Mouse (Mus musculus) left cerebral cortex, postnatal 36 days (tissue): ENCODE measurements at regions not wholly inside any gene's neighbourhood (a gene's known extent, or its start where the extent isn't known, plus 50 kb on each side); places are given as distances from the start of the nearest gene placed in this dataset. TPM values are rescaled to one million over a fixed set of nuclear protein-coding genes. Genes with fewer than 3 reads are reported as not detected.

ENCODE experiments used
- DNase-seq, 2 experiments: peaks; one replicate each; pipeline ENCODE4 v3.0.0; 2021 to 2022; ENCODE audit warnings: low spot score in 2 of 2, mixed read lengths in 1 of 2
- intact Hi-C: fragments of 180-260 bp; cut with DNase I; formaldehyde crosslinking; loops from one replicate; pipeline ENCODE4 v1.15.1; 2025
- microRNA-seq: library from miRNA; unstranded; fragments of <30 nt; microRNA quantifications from one replicate; pipeline ENCODE4 v1.2.0, GENCODE M21; 2022

DNA sequence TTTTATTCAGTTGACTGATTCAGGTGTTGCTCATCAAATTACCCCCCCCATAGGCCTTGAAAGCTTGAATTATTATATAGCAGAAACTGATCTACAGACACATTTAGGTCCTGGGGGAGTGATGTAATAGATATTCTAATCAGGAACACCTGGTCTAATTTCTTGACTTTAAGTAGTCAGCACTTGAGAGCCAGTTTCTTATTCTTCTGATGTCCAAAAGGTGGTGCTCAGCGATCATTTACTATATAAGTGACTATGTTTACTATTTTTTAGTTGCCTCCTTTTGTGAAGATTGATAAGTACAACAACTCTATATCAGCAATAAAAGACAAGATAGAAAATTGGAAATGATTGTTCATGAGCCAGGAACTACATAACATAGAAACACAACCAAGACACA, 166.0 kb downstream of the Calcrl start:
- no peak for DNase-seq
- intact Hi-C loops, result no loop called here

DNA sequence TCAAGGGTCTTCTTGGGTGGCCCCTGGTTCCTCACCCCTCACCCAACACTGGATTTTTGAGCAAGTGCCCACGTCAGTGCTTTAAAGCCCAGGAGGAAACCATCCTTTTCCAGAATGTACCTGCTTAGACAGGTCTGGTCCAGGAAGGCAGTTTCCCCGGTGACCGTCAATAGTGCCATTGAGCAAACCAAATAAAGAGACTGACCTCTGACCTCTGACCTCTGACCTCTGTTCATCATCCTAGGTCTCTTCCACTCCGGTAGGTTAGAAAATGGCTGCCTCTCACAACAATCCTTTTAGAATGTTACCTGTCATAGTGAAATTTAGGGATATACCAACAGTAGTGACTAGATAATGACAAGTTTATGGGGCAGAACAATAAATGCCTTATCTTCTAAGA, 164.5 kb downstream of the Calcrl start:
- intact Hi-C loops, result loop anchor here (10.0 kb wide), 1 partner anchor 164 kb away; the partner anchor contains the start of gene Calcrl

DNA sequence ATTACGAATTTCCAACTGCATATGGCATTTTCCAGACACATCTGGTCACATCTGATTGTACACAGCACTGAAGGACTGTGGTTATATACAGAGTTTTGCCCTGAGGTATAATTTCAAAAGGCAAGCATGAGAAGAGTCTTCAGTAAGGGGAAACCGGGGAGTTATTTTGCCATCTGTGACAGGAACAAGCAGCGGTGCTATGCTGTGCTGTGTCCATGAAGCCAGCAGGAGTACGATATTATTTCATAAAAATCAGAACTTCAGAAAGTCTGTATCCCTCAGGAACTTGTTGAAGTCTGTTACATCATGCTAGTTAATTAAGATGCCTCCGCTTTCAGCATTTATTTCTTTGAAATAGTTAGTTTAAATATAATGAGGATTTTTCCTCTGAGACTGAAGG, 163.7 kb downstream of the Calcrl start:
- DNase-seq, result no peak
- intact Hi-C loops, result loop anchor here (10.0 kb wide), 1 partner anchor 163 kb away; the partner anchor contains the start of gene Calcrl

More for the DNA sequence above, 164.5 kb downstream of the Calcrl start:
- no peak for DNase-seq

DNA sequence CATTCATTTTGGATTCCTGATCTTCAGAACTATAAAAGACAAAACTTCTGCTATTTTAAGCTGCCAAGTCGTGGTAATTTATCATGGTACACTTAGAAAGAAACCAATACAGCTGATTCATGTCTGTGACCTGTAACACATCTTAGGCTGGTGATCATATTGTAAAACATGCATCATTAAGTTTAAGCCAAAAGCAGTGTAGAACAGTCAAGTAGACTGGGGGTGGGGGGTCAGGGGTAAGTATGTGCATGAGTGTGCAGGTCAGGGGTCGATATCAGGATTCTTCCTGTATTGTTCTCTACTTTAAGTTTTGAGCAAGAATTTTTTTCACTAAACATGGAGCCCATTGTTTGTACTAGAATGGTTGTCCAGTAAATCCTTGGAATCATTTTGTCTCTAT, 160.7 kb downstream of the Calcrl start:
- DNase-seq, result no peak
- intact Hi-C loops, result loop anchor here (10.0 kb wide), 1 partner anchor 160 kb away; the partner anchor contains the start of gene Calcrl

DNA sequence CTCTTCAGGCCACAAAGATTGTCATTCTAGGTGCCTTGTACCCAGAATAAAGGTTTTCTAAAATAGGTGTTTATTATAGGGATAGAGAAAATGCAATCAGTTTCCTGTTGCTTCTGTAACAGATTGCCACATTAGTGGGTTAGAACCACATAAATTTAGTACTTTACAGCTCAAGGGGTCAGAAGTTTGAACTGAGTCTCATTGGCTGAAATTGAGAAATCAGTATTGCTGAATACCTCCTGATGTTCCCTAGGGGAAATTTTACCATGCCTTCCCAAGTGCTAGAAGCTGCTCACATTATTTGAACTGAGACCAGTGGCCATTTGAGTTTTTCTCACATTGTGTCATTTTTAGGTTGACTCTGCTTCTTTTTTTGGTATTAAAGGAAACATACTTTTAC, 160.2 kb downstream of the Calcrl start:
- no peak for DNase-seq
- intact Hi-C loops, result loop anchor here (10.0 kb wide), 1 partner anchor 160 kb away; the partner anchor contains the start of gene Calcrl

DNA sequence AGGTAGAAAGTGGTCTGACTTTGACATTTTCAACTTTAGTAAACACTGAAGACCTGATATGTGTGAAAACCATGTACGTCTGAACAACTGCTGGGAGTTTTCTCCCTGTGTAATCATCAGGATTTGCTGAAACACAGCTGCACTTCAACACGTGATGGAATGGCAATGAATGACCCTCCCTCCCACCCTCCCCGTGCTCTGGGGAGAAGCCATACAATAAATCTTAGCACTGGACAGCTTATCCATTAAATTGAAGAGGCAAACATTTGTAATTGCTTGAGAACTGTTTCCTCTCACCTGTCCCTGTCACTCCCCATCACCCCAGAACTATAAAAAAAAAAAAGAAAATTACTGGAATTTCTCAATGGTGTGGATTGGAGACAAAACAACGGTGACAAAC, 159.1 kb downstream of the Calcrl start:
- intact Hi-C loops, result loop anchor here (10.0 kb wide), 1 partner anchor 159 kb away; the partner anchor contains the start of gene Calcrl
- DNase-seq, result no peak

DNA sequence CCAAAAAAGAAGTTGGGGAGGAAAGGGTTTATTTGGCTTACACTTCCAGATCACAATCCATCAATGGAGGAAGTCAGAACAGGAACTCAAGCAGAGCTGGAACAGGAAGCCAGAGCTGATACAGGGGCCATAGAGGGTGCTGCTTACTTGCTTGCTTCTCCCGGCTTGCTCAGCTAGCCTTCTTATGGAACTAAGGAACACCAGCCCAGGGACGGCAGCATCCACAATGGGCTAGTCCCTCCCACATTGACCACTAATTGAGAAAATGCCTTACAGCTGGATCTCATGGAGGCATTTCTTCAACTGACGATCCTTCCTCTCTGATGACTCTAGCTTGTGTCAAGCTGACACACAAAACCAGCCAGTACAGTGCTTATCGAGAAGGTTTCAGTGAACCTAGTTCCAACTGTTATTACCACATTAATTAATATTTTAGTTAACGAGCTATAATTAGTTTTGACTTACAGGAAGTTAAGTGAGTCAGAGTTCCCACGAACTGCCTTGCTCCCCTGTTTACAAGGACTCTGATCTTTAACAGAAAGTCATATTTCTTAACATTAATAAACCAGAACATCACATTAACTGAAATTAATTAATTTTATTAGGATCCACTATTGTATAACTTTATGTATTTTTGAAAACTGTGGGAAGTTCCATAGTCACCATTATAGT, 158.2 kb downstream of the Calcrl start:
- no peak for DNase-seq
- intact Hi-C loops, result loop anchor here (10.0 kb wide), 1 partner anchor 158 kb away; the partner anchor contains the start of gene Calcrl

DNA sequence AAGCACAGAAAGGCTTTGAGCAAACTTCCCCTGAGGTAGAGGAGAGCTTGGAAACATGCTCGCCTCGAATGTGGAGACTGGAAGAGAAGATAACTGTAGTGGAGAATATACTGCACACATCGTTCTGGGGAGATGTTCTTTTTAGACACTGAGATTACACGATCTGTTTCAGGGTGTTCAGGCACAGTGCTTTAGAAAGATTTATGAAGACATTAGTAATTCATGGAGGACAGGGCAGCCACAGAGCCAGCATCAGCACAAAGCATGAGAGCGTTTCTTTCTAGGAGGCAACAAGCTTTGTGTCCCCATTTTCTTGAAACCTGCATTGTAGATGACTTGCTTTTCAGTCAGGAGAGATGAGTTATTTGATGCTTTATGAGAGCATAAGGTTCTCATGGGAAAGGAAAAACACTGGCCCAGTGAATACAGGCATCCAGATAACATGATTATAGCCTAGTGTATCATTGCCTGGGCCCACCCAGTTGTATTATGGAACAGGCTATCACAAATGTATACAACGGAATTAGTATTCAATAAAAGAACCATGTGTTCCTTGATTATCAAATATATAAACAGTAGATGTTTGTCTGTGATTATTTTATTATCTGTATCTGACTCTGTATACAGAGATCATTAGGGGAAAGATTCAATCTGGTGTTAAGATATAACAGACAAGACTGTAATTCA, 151.0 kb downstream of the Calcrl start:
- DNase-seq, result no peak
- intact Hi-C loops, result no loop called here

DNA sequence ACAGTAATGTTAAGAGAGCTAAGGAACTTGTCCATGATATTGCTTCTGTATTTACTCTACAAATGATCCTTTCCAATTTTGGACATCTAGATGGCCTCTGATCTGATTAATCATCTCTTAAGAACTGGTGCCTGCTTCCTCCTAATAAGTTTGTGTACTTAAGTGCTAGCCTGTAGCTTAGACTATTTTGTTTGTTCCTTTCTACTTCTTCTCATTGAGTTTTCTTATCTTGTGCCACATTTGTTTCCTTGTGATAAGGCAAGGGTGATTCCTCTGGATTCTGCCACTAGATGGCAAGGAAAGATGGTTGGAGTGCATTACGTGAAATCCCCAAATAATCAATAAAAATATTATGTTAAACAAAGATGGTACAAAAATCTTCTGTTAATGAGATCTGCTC, 148.0 kb downstream of the Calcrl start:
- no peak for DNase-seq
- intact Hi-C loops, result no loop called here

Small RNA genes in the stretch of these regions (microRNA-seq; reads per million reads assigned to microRNA genes)
- gene Gm25972, result not detected
